Mouse (Mus musculus) brain, embryonic 14.5 days (tissue): ENCODE results near the gene Tmem51.

Source experiments
- CTCF ChIP-seq: fragments of 200-500 bp; IDR thresholded peaks from 2 replicates; pipeline ENCODE4 v1.5.1; 2012; ENCODE audit warnings: inconsistent platforms, mild to moderate bottlenecking, moderate library complexity, borderline replicate concordance; ENCODE audit not compliant: insufficient read depth, insufficient read length; ENCODE audit errors: extremely low read depth
- POLR2A ChIP-seq: fragments of 200-500 bp; IDR thresholded peaks from 2 replicates; pipeline ENCODE4 v1.6.1; 2012; ENCODE audit warnings: mild to moderate bottlenecking, inconsistent platforms, borderline replicate concordance; ENCODE audit not compliant: poor library complexity, insufficient read depth, insufficient read length, severe bottlenecking; ENCODE audit errors: extremely low read depth

DNA sequence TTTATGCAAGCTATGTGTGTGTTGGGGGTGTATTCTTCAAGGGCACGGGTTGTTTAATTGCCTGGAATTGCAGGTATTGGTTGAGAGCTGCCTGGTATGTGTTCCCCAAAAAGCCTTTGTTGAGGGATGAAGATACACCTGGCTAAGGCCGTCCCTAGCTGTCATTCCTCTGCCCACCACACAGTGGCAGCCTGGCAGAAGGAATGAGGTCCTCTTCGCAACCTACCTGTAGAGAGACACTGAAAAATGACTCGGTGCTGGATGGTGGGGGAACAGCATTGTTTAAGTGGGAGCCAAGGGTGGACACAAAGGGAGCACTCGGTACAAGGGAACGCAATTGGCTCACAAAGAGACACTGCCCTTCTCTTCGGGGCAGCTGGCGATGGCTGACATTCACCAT lies 29.2 kb upstream of the Tmem51 start:
- TF ChIP-seq POLR2A (no peak), CTCF (peak; percentile 74)
